Mouse (Mus musculus) small intestine, adult 2 months (tissue): ENCODE measurements around the gene Rcn3.

Experiments
- CTCF ChIP-seq: fragments of 200-500 bp; IDR thresholded peaks from 2 replicates; pipeline ENCODE4 v1.5.1; 2012; ENCODE audit warnings: low read depth, mild to moderate bottlenecking, control low read depth, inconsistent platforms, low read length, moderate library complexity, mixed read lengths; ENCODE audit not compliant: insufficient replicate concordance, insufficient read length; ENCODE audit errors: extremely low read depth
- POLR2A ChIP-seq: fragments of 200-500 bp; IDR thresholded peaks from 2 replicates; pipeline ENCODE4 v1.6.1; 2012; ENCODE audit warnings: low read depth, mild to moderate bottlenecking, control low read depth, inconsistent platforms, low read length, moderate library complexity

DNA sequence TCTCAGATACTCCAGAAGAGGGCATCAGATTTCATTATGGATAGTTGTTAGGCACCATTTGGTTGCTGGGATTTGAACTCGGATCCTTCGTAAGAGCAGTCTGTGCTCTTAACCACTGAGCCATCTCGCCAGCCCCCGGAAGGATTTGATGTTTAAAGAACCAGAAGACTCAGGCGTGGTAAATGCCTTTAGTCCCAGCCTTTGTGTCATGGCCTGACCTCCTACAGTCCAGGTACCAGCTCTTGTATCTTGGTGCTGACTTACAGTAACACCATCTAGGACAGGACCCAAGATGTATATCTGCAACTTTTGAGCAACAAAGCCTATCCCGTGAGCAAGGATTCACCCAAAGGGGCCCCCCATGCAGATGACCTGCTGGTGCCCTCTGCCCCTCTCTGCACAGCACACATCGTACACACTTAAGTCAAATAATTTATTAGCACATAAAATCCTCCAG lies 33.2 kb upstream of the Rcn3 start:
- TF ChIP-seq CTCF (no peak), POLR2A (no peak)
